Mouse (Mus musculus) adrenal gland (tissue): ENCODE measurements around the gene Aldh1l1.

Experiments
- intact Hi-C: fragments of 180-260 bp; cut with DNase I; formaldehyde crosslinking; loops from one replicate; pipeline ENCODE4 v1.15.1; 2025

Aldh1l1 gene

DNA sequence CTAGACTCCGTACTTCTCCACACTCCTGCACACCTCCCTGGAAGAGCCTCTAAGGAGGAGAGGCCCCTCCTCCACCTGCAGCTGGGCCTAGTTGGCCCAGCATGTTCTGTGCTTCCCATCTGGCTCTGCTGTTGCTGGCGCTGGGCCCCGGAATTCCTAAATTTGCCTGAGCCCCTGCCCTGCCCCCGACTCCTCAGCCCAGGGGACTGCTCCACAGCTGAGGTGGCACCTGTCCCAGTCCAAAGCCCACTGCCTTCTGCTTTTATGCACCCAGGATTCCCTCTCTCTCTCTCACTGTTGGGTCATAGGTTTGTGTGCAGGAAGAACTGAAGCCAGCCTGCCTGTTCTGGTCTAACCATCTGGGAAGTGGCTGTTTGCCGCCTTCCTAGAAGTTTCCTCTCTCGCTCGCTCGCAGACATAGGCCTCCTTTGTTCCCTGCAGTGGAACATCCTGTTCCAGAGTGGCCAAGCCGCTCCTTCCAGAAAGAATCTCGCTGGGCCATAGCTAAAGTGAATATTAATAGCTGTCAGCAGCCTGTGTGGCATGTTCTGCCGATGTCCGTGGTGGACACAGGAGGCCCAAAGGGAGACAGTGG, 15.2 kb upstream of the Aldh1l1 start:
- intact Hi-C loops = no loop called here

DNA sequence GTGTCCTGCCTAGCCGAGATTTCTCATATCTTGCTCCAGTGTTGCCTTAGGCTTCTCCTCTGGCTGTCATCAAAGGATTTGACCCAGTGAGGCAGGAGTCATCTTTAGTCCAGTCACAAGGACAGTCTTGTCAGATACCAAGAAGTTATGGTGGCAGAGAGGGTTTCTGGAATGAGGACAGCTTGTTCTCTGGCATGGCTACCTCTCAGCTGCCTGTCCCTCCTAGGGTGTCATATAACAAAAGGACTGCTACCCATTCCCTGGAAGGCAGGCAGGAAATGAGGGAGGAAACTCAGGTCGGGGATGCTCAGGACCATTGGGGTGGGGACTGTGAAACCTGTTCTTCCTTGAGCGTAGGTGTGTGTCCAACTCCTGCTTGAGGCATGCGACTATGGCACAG, 14.1 kb upstream of the Aldh1l1 start:
- intact Hi-C loops = no loop called here

DNA sequence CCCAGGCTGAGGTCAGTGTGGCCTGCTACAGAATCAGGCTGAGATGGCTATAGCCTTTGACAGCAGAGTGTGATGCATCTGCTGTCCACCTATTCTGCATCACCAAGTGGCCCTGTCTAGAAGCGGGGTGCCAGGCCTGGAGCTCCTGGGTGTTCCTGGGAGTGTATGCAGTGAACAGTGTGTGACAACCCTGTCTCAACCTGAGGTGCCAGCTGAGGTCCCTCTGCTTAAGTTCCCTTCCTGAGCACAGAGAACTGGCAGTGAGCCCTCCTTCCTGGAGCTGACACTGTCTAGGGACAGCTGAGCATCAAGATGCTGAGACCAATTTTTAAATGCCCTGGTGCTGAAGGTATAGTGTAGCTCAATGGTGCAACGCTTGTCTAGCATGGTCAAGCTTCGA, 13.5 kb upstream of the Aldh1l1 start:
- intact Hi-C loops = no loop called here

DNA sequence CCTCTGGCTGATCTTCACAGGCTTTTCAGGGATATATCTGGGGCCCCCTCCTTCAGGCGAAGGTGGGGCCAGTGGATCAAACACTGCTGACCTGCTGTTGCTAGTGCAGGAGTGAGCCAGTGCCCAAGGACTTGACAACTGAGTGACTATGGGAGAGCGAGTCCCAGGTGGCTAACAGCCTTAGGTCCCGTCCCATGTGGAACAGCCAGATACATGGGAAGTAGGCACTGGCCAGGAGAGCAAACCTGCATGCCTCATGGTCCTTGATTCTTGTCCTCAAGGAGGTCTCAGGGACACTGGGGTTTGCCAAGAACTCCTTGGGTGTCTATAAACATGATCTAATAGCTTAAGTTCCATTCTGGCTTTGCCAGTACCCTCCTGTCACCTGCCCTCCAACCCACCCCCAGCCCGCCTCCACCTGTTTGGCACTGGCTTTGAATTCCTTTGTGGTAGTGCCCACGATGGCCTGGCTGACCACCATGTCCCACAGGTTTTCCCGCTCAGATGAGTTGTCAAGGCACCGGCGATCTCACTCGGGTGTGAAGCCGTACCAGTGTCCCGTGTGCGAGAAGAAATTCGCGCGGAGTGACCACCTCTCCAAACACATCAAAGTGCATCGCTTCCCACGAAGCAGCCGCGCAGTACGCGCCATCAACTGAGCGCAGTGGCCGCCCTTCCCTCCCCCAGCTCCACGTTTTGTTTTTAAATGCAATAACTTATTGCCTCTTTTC, 12.4 kb upstream of the Aldh1l1 start:
- intact Hi-C loops = no loop called here

DNA sequence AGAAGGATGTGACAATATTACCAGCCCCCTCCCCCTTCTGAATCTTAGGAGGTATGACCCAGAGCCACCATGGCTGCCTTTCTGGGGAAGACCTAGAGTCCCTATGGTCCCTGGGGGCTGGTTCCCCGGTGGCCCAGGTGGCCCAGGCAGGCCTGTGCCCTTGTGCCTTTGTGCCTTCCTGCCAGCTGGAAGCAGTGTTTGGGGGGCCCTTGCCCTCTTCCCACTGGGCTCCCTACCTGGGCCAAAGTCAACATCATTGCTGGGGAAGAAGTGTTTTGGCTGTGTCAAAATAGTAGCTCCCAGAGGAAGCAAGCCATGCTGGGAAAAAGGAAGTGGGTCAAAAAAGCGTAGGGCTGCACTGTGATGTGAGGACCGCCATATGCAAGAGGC, 11.9 kb upstream of the Aldh1l1 start:
- intact Hi-C loops = no loop called here

DNA sequence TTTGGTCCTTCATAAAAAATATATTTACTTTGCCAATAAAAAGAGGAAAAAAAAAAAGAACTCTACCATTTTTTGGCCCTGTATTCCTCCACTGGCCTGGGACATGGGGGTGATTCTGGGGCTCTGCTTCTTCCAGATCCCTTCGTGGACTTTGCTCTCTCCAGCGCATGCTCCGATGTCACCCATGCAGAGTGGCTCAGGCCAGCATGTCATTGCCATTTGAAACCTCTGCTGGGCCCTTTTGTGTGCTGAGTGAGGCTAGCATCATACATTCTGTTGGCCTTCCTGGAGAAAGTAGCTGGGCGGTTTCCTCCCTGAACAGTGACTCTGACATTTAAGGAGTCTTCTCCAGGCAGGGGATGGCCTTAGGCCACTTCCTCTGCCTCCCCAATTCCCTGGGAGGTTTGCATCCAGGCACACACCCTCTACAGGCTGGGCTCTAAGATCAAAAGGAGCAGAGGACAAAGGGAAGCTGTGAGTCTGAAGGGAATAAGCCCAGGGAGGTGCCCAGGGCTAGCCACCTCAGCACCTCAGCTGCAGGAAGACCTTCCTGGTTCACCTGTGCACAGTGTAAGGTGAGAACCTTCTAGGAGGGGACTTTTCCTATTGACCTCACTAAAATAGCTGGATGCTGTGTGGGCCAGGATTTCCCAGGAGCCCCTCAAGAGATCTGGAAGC, 10.9 kb upstream of the Aldh1l1 start:
- intact Hi-C loops = no loop called here

DNA sequence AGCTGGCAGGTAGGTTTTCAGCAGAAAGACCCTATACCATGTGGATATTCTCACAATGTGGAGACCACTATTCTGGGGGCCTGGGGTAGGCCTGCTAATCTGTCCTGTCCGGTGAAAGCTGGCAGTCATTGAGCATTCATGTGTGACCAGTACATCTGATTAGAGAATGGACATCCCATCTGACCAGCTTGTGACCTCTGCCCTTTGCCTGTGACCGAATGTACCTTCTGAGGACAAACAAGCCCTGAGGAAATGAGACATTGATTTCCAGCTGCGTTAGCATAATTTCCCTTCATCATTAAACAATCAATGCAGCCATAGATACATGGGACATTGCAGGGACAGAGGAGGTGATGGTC, 10.4 kb upstream of the Aldh1l1 start:
- intact Hi-C loops = no loop called here

DNA sequence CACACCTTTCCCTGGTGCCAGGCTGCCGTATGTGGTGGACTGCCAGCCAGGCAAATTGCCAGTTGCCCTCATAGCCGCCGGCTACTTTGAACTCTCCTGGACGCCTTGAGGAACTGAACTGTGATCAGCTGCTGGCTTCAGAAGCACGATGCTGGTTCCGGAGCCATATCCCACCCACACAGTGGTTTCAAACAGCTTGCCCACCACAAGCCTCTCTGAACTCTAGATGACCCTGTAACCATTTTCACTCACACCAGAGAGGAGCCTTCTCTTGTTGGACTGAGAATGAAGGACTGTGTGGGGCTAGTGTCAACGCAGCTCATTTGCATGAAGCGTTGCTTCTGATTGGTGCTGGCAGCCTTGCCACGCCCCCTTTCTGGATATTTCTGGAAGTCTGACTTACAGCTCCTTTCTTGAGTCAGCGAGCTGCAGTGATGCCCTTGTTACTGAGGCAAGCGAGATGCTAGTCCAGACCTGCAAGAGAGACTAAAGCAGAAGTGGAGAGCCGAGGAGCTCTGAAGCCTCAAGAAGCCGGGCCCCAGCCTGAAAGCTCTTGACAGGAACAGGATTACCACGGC, 9.2 kb upstream of the Aldh1l1 start:
- intact Hi-C loops = no loop called here

DNA sequence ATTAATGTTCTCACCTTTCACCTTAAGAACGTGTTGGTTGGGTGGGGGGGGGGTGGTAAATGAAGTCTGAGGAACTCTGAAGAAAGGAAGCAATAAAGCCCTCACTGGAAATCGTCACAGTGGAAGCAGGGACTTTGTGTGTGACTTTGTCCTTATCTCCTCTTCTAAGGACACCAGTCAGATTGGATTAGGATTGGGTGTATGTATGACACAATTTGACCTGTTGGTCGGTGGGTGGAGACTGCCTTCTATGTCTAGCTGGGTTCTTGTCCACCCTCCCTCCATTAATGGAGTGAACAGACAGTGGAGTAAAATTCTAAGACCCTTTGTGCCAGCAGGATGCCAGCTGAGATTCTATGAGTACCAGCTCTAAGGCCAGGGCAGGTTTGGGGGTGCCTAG, 2.0 kb upstream of the Aldh1l1 start:
- intact Hi-C loops = no loop called here

DNA sequence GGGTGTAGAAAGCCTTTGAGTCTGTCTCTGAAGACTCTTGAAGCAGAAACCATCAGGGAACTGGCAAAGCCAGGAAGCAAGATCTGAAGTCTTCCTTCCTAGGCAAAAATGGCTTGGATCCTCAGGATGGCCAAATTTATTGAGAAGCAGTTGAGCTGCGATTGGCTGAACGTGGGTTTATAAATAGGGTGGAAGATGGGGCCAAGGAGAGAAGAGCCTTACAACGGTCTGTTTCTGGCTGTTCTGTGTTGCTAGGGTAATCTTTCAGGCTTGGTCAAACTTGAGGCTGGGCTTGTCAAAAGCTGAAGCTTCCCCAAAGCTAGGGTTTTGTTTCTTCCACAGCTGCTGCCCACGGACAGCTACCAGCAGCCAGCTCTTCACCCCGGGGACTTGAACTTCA, 1.4 kb upstream of the Aldh1l1 start:
- intact Hi-C loops = no loop called here

DNA sequence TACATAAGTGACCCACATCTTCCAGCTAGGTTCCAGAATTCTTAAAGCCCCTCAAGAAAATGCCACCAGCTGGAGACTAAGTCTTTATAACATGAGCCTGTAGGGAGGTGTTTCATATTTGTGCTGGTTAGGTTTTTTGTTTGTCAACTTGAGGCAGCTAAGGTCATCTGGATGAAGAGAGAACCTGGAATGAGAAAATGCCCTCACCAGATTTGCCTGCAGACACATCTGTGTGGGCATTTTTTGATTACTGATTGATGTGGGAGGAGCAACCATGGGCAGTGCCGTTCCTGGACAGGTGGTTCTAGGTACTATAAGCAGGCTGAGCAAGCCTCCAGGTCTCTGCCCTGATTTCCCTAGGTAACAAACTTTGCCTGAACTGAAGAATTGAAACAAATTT, 1.3 kb downstream of the Aldh1l1 start:
- intact Hi-C loops = no loop called here

DNA sequence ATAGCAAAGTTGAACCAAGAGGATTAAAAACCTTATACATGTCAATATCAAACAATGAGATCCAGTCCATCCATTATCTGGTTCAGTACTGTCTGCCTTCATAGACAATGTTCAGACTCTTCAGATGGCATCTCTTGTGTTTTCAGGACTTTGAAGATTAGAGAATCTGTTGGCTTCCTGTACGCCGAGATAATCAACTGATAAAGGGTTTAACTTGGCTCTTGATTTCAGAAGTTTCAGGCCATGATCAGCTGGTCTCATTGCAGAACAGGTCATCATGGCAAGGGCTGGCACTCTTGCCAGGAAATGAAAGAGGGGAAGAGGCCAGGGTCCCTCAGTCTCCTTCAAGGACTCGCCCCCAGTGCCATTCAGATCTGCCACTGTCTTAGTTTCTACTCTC, 3.3 kb downstream of the Aldh1l1 start:
- intact Hi-C loops = no loop called here

DNA sequence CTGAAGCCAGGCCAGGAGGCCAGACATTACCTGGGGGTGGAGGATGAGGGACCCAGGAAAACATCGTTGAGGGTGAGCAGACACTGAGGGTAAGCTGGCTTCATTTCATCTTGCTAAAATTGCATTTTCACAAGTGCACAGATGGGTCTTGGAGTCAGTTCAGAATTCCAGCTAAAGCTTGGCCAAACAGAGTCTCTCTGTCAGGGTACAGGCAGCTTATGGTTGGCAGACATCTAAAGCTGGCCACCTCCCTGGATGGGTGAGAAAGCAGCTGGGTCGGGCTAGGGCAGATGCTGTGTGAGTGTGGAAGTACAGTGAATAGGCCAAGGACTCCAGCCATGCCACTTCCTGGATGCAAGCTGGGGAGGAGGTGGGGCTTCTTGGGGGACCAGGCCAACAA, 4.7 kb downstream of the Aldh1l1 start:
- intact Hi-C loops = no loop called here

DNA sequence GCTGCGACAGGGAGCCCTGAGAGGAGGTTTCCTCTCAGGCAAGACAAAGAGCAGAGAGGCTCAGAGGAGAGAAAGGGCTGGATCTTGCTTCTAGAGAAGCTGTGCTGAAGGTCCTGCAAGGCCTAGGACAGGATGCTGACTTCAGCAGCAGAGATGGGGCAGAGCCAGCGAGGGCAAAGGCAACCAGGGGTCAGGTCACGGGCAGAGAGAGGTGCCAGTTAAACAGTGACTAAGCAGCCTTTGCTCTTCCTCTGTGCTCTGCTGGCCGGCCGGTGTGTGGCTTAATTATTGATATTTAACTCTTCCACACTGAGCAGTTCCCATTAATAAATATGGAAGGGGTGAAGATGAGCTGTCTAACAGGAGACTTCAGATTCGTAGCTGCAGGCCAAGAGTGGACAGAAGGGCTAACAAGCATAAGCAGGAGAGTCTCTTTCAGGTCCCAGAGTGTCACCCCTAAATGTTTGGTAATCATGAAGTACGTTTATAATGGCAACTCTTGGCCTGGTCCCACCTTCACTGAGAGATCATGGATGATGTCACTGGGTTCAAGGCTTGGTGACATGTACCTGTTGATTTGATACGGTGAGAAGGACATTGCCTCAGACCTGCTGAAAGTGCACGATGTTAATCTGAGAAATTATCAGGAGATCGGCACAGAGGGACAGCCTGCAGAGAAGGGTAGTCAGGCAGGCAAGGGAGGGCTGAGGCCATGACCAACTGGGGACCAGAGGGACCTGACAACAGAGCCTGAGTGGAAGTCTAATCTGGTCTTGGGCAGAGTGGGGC, 5.9 kb downstream of the Aldh1l1 start:
- intact Hi-C loops = no loop called here

DNA sequence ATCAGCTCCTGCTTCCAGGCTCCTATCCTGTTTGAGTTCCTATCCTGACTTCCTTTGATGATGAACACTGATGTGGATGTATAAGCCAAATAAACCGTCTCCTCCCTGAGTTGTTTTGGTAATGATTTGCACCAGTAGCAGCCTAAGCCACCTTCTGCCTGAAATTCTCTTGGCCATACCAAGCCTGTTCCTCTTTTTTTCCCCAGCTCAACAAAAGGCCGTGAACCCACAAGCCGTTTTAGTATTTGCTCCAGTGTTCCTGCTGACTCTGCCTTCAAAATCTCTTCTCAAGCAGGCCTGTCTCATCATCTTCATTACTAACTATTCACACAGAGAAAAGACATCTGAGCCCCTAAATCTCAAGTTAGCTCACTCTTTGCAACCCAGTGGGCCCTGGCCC, 7.9 kb downstream of the Aldh1l1 start:
- intact Hi-C loops = no loop called here

DNA sequence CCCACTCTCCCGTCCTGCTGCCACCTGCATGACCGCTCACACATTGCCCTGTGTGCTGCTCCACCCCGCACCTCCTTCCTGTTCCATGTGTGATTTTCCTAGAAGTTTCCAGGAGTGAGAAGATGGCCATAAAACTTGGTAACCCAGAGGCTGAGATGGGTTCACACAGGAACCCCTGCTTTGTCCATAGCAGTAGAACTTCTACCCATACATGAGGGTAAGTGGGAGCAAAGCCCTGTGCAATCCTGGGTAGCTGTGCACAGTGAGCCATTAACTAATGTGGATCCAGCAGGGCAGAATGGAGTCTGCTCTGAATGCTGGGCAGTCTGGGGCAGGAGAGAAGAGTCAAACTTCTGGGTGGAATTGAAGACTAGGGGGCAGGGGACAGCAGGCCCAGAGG, 8.3 kb downstream of the Aldh1l1 start:
- intact Hi-C loops = no loop called here

DNA sequence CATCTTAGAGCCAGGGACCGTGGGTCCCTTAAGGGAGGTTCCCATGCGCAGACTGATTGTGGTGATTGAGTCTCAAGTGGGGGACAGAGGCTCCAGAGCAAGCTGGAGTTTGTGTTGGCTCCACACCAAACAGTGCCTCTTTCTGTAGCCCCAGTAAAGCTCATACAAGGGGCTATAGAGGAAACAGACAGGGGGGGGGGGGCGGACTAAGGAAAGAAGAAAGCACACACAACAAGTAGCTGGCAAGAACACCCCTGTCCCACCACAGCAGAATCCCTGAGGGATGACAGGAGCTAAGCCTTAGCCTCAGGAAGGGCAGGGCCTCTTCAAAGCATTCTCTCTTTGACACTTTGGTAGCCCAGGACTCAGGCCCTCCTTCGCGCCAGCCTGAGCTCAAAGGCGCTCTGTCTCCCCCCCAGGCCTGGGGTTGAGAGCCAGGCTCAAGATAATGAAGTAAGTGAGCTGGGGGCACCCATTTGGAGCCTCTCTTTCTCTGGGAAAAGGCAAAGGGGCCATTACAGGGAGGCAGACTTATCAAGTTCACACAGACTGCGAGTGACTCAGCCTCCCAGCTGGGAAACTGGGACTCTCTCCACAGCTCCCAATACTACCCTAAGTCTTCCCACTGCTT, 9.2 kb downstream of the Aldh1l1 start:
- intact Hi-C loops = no loop called here

DNA sequence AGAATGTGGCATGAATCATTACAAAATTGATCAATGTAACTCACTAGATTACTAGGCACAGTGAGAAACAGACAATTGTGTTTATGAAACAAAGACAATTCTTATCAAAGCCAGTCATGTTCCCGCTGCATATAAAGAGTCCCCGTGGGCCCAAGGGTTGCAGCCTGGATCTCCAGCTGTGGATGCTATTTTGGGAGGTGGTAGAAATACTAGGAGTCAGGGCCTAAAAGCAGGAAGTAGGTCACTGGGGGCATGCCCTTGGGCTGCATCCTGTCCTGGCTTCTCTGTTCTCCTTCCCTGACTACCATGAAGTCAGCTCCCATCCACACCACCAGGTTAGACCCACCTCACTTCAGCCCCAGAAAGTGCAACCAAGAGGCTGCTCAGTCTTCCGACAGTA, 10.0 kb downstream of the Aldh1l1 start:
- intact Hi-C loops = no loop called here

DNA sequence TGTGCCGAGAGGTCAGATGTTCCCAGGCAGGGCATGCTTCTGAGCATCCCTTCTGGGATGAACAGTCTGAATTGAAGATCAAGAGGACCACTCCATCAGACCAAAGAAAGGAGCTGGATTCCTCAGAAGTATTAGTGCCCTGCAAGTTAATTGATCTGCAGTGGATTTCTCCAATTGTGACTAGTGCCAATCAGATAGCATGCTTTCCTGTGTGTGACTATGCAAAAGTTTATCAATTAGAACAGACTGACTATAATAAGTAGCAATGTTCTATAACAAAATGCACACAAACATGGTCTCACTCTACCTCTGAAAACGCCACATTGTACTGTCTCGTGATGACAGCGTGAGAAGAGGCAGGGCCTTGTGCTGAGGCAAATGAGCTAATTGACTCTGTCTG, 13.3 kb downstream of the Aldh1l1 start:
- intact Hi-C loops = no loop called here

DNA sequence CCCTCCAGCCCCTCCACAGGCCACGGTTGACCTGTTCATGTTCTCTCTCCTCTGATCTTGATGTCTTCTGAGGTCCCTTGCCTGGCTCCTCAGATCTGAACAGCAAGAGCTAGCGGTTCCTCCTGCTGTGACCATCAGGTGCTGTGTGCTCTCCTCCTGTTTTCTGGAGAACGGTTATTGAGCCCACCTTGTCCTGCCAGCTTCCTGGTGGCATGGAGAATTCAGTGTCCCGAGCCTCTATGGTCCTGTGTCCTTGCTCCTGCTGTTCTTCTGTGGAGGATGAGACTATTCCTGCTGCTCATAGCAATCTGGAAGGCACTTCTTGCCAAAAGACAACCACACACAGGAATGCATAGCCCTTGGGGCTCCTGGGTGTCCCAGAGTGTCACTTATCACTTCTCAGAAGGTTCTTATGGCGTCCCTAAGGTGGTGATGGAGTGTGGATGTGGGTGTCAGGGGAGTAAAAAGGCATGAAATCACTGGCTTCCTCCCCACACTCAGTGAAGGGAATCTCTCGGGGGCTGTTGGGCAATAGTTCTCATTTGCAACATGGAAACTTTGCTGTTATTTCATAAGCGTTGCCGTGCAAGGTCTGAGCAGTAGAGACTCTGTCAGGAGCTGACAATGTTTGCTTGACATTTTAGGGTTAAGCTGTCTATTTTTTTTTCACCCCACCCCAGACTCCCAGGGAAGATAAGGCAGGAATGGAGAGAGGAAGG, 15.2 kb downstream of the Aldh1l1 start:
- intact Hi-C loops = no loop called here

DNA sequence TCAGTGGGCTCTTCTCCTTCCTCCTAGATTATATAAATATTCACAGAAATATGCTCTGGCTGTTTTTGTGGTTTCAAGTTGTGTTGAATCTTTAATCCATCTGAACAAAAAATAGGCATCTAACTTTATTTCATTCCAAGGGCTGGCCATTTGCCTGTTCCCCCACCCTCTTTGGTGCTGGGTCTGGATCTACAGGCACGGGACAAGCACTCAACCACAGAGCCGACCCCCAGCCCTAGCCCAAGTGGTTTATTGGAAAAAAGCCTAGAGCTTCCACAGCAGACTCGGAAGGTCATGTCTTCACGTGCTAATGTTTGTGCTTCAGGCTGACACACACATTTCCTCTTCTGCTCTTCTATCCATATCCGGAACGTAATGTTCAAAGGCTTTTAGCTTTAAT, 19.7 kb downstream of the Aldh1l1 start:
- intact Hi-C loops = no loop called here
